Mouse (Mus musculus): ENCODE data around the gene Krtap4-13. TPM values are rescaled to one million over a fixed set of nuclear protein-coding genes. Genes with fewer than 3 reads are reported as not detected.
"Not testable (repeated sequence)": the region's sequence is repeated elsewhere in the genome, so short reads cannot be mapped to it uniquely, and the experiment has no call there.

Krtap4-13 gene
- not detected in 2 replicates for polyA plus RNA-seq (2014; fragmentation: Nextera tagmentation; extraction: Ambion mirVana)

- not testable (repeated sequence) for H3K4me2 ChIP-seq (replicated peaks; ENCODE audit: low read depth, low read length); H3K36me3 ChIP-seq (ENCODE audit: control insufficient read depth, insufficient read depth, low read length); H3K4me1 ChIP-seq (ENCODE audit: control insufficient read depth, insufficient read depth, low read length); H3K27ac ChIP-seq (ENCODE audit: low read depth, low read length); ATAC-seq (ENCODE audit: low FRiP score, low TSS enrichment); H3K9ac ChIP-seq (ENCODE audit: low read depth, low read length); H3K27me3 ChIP-seq (ENCODE audit: control insufficient read depth, insufficient read depth, low read length); H3K9me3 ChIP-seq (ENCODE audit: control insufficient read depth, low read length); H3K4me3 ChIP-seq (ENCODE audit: low read length)
These were observed at the start of gene Krtap4-13 for GRCm38 (mm10) chr11:99809792-99810191. Gene Krtap4-13 (minus strand): TSS chr11:99809892.

- 92% methylated on average over 2 of the region's 2 CpGs for WGBS
- Histone ChIP-seq H3K4me2 (replicated peaks; ENCODE audit: low read depth, low read length) (no peak overlapping the region), H3K9ac (ENCODE audit: low read depth, low read length) (no peak overlapping the region), H3K4me1 (ENCODE audit: control insufficient read depth, insufficient read depth, low read length) (no peaks in the 10 kb centered on the region), H3K27me3 (ENCODE audit: control insufficient read depth, insufficient read depth, low read length) (no peaks in the 10 kb centered on the region), H3K27ac (ENCODE audit: low read depth, low read length) (no peak overlapping the region), H3K9me3 (ENCODE audit: control insufficient read depth, low read length) (no peaks in the 10 kb centered on the region), H3K4me3 (ENCODE audit: low read length) (no peak overlapping the region), H3K36me3 (ENCODE audit: control insufficient read depth, insufficient read depth, low read length) (no peaks in the 10 kb centered on the region)
- no peak for ATAC-seq (ENCODE audit: low FRiP score, low TSS enrichment)
These were observed 49.1 kb upstream of the Krtap4-13 start for GRCm38 (mm10) chr11:99858761-99859160.

GRCm38 (mm10) chr11:99857617-99858016, 47.9 kb upstream of the Krtap4-13 start, which contains the start of gene Gm11568:
Gene Gm11568 (plus strand): TSS chr11:99857917.
- no peak within 1 kb of the TSS for H3K4me2 ChIP-seq (replicated peaks; ENCODE audit: low read depth, low read length)
- WGBS, result 86% methylated on average over 2 of the region's 2 CpGs
- no peaks in the 10 kb centered on the region for H3K4me1 ChIP-seq (ENCODE audit: control insufficient read depth, insufficient read depth, low read length)
- no peaks in the 10 kb centered on the region for H3K36me3 ChIP-seq (ENCODE audit: control insufficient read depth, insufficient read depth, low read length)
- no peak within 1 kb of the TSS for H3K4me3 ChIP-seq (ENCODE audit: low read length)
- H3K9me3 ChIP-seq (ENCODE audit: control insufficient read depth, low read length), result no peaks in the 10 kb centered on the region
- no peak for ATAC-seq (ENCODE audit: low FRiP score, low TSS enrichment)
- H3K27ac ChIP-seq (ENCODE audit: low read depth, low read length), result no peak within 1 kb of the TSS
- H3K27me3 ChIP-seq (ENCODE audit: control insufficient read depth, insufficient read depth, low read length), result no peaks in the 10 kb centered on the region
- H3K9ac ChIP-seq (ENCODE audit: low read depth, low read length), result no peak within 1 kb of the TSS

GRCm38 (mm10) chr11:99854121-99854520, 44.4 kb upstream of the Krtap4-13 start:
- no peaks in the 10 kb centered on the region for H3K4me1 ChIP-seq (ENCODE audit: control insufficient read depth, insufficient read depth, low read length)
- H3K36me3 ChIP-seq (ENCODE audit: control insufficient read depth, insufficient read depth, low read length), result no peaks in the 10 kb centered on the region
- WGBS, result 56% methylated on average over 3 of the region's 3 CpGs
- H3K4me2 ChIP-seq (replicated peaks; ENCODE audit: low read depth, low read length), result no peak overlapping the region
- no peak overlapping the region for H3K9ac ChIP-seq (ENCODE audit: low read depth, low read length)
- H3K4me3 ChIP-seq (ENCODE audit: low read length), result no peak overlapping the region
- H3K9me3 ChIP-seq (ENCODE audit: control insufficient read depth, low read length), result no peaks in the 10 kb centered on the region
- H3K27me3 ChIP-seq (ENCODE audit: control insufficient read depth, insufficient read depth, low read length), result no peaks in the 10 kb centered on the region
- no peak for ATAC-seq (ENCODE audit: low FRiP score, low TSS enrichment)
- no peak overlapping the region for H3K27ac ChIP-seq (ENCODE audit: low read depth, low read length)

GRCm38 (mm10) chr11:99851508-99851907, 41.8 kb upstream of the Krtap4-13 start, which contains the start of gene Krtap4-16:
Gene Krtap4-16 (minus strand): TSS chr11:99851608.
- no peak within 1 kb of the TSS for H3K27ac ChIP-seq (ENCODE audit: low read depth, low read length)
- H3K9ac ChIP-seq (ENCODE audit: low read depth, low read length), result no peak within 1 kb of the TSS
- H3K4me3 ChIP-seq (ENCODE audit: low read length), result no peak within 1 kb of the TSS
- H3K27me3 ChIP-seq (ENCODE audit: control insufficient read depth, insufficient read depth, low read length), result no peaks in the 10 kb centered on the region
- no peaks in the 10 kb centered on the region for H3K36me3 ChIP-seq (ENCODE audit: control insufficient read depth, insufficient read depth, low read length)
- H3K9me3 ChIP-seq (ENCODE audit: control insufficient read depth, low read length), result no peaks in the 10 kb centered on the region
- H3K4me2 ChIP-seq (replicated peaks; ENCODE audit: low read depth, low read length), result no peak within 1 kb of the TSS
- no peaks in the 10 kb centered on the region for H3K4me1 ChIP-seq (ENCODE audit: control insufficient read depth, insufficient read depth, low read length)
- ATAC-seq (ENCODE audit: low FRiP score, low TSS enrichment), result no peak

GRCm38 (mm10) chr11:99846746-99847145, 37.1 kb upstream of the Krtap4-13 start:
- WGBS, result 93% methylated on average over 2 of the region's 2 CpGs
- Histone ChIP-seq H3K36me3 (ENCODE audit: control insufficient read depth, insufficient read depth, low read length) (no peaks in the 10 kb centered on the region), H3K27me3 (ENCODE audit: control insufficient read depth, insufficient read depth, low read length) (no peaks in the 10 kb centered on the region), H3K4me1 (ENCODE audit: control insufficient read depth, insufficient read depth, low read length) (no peaks in the 10 kb centered on the region), H3K9ac (ENCODE audit: low read depth, low read length) (no peak overlapping the region), H3K27ac (ENCODE audit: low read depth, low read length) (no peak overlapping the region), H3K4me3 (ENCODE audit: low read length) (no peak overlapping the region), H3K4me2 (replicated peaks; ENCODE audit: low read depth, low read length) (no peak overlapping the region), H3K9me3 (ENCODE audit: control insufficient read depth, low read length) (no peaks in the 10 kb centered on the region)
- no peak for ATAC-seq (ENCODE audit: low FRiP score, low TSS enrichment)

- Histone ChIP-seq H3K4me1 (ENCODE audit: control insufficient read depth, insufficient read depth, low read length) (no peaks in the 10 kb centered on the region), H3K9ac (ENCODE audit: low read depth, low read length) (no peak overlapping the region), H3K27me3 (ENCODE audit: control insufficient read depth, insufficient read depth, low read length) (no peaks in the 10 kb centered on the region), H3K9me3 (ENCODE audit: control insufficient read depth, low read length) (no peaks in the 10 kb centered on the region), H3K36me3 (ENCODE audit: control insufficient read depth, insufficient read depth, low read length) (no peaks in the 10 kb centered on the region), H3K4me3 (ENCODE audit: low read length) (no peak overlapping the region), H3K4me2 (replicated peaks; ENCODE audit: low read depth, low read length) (no peak overlapping the region), H3K27ac (ENCODE audit: low read depth, low read length) (no peak overlapping the region)
- 28% methylated on average over 1 of the region's 1 CpGs for WGBS
- ATAC-seq (ENCODE audit: low FRiP score, low TSS enrichment), result no peak
These were observed 32.5 kb upstream of the Krtap4-13 start for GRCm38 (mm10) chr11:99842185-99842584.

- 83% methylated on average over 1 of the region's 1 CpGs for WGBS
- Histone ChIP-seq H3K9me3 (ENCODE audit: control insufficient read depth, low read length) (no peaks in the 10 kb centered on the region), H3K9ac (ENCODE audit: low read depth, low read length) (no peak within 1 kb of the TSS), H3K36me3 (ENCODE audit: control insufficient read depth, insufficient read depth, low read length) (no peaks in the 10 kb centered on the region), H3K4me3 (ENCODE audit: low read length) (no peak within 1 kb of the TSS), H3K27me3 (ENCODE audit: control insufficient read depth, insufficient read depth, low read length) (no peaks in the 10 kb centered on the region), H3K27ac (ENCODE audit: low read depth, low read length) (no peak within 1 kb of the TSS), H3K4me1 (ENCODE audit: control insufficient read depth, insufficient read depth, low read length) (no peaks in the 10 kb centered on the region), H3K4me2 (replicated peaks; ENCODE audit: low read depth, low read length) (no peak within 1 kb of the TSS)
- no peak for ATAC-seq (ENCODE audit: low FRiP score, low TSS enrichment)
These were observed 28.3 kb upstream of the Krtap4-13 start, which contains the start of gene 2300003K06Rik for GRCm38 (mm10) chr11:99837966-99838365. Gene 2300003K06Rik (minus strand): TSS chr11:99838066.

- not testable (repeated sequence) for ATAC-seq (ENCODE audit: low FRiP score, low TSS enrichment); H3K4me1 ChIP-seq (ENCODE audit: control insufficient read depth, insufficient read depth, low read length); H3K27ac ChIP-seq (ENCODE audit: low read depth, low read length); H3K27me3 ChIP-seq (ENCODE audit: control insufficient read depth, insufficient read depth, low read length); H3K9me3 ChIP-seq (ENCODE audit: control insufficient read depth, low read length); H3K4me2 ChIP-seq (replicated peaks; ENCODE audit: low read depth, low read length); H3K4me3 ChIP-seq (ENCODE audit: low read length); H3K9ac ChIP-seq (ENCODE audit: low read depth, low read length); H3K36me3 ChIP-seq (ENCODE audit: control insufficient read depth, insufficient read depth, low read length)
- 88% methylated on average over 2 of the region's 2 CpGs for WGBS
These were observed 5.9 kb upstream of the Krtap4-13 start, which contains the start of gene Gm11564 for GRCm38 (mm10) chr11:99815566-99815965. Gene Gm11564 (minus strand): TSS chr11:99815666.
